Mouse (Mus musculus) kidney, postnatal 0 days (tissue): ENCODE data around the gene Kctd6. TPM values are rescaled to one million over a fixed set of nuclear protein-coding genes. Genes with fewer than 3 reads are reported as not detected.

Source experiments
- ATAC-seq: fragments of 200-750 bp; cut with Nextera tagmentation; replicated peaks from 2 replicates; pipeline ENCODE4 v1.8.0; 2017; ENCODE audit warnings: low read depth, moderate number of reproducible peaks, moderate TSS enrichment, moderate library complexity; ENCODE audit not compliant: low FRiP score
- DNase-seq: peaks from one replicate; pipeline ENCODE4 v3.0.0-alpha.2; 2016; ENCODE audit warnings: low spot score
- H3K27ac ChIP-seq: fragments of 300-500 bp; sonication (generic); 2 replicates; pipeline ENCODE4 v1.5.1; 2014; ENCODE audit warnings: mild to moderate bottlenecking
- H3K27me3 ChIP-seq: fragments of 300-500 bp; sonication (generic); 2 replicates; pipeline ENCODE4 v1.6.1; 2014; ENCODE audit warnings: low read length, mixed read lengths; ENCODE audit not compliant: insufficient read depth
- H3K36me3 ChIP-seq: fragments of 300-500 bp; sonication (generic); 2 replicates; pipeline ENCODE4 v1.6.1; 2014; ENCODE audit warnings: low read length, mixed read lengths; ENCODE audit not compliant: insufficient read depth
- H3K4me1 ChIP-seq: fragments of 300-500 bp; sonication (generic); replicated peaks from 2 replicates; pipeline ENCODE4 v1.6.1; 2014; ENCODE audit warnings: antibody characterized with exemption, low read length, mixed read lengths; ENCODE audit not compliant: insufficient read depth
- H3K4me2 ChIP-seq: fragments of 300-500 bp; sonication (generic); 2 replicates; pipeline ENCODE4 v1.6.1; 2014; ENCODE audit warnings: mild to moderate bottlenecking, low read length, moderate library complexity, mixed read lengths
- H3K4me3 ChIP-seq: fragments of 300-500 bp; sonication (generic); replicated peaks from 2 replicates; pipeline ENCODE4 v1.5.1; 2014; ENCODE audit warnings: low read depth, low read length
- H3K9ac ChIP-seq: fragments of 300-500 bp; sonication (generic); 2 replicates; pipeline ENCODE4 v1.6.1; 2014; ENCODE audit warnings: low read depth, low read length
- H3K9me3 ChIP-seq: fragments of 300-500 bp; sonication (generic); replicated peaks from 2 replicates; pipeline ENCODE4 v1.6.1; 2016; ENCODE audit warnings: low read length, inconsistent platforms, mixed read lengths
- CTCF ChIP-seq: IDR thresholded peaks from 2 replicates; pipeline ENCODE4 v1.5.1; 2016; ENCODE audit warnings: antibody characterized with exemption, low read depth, mild to moderate bottlenecking, moderate library complexity
- WGBS: fragments of 180-500 bp; shearing (Covaris S2); extraction: QIAGEN DNeasy Blood & Tissue Kit; methylation state at CpG from one replicate; pipeline ENCODE4 v1.1.7; 2014; 5-methylcytosine and 5-hydroxymethylcytosine counted together
- polyA plus RNA-seq: library from polyadenylated mRNA; unstranded; fragments of >200 nt; fragmentation: Nextera tagmentation; extraction: Ambion mirVana; gene quantifications from 2 replicates; pipeline ENCODE4 v1.2.1, GENCODE M21; 2015

The Kctd6 gene
- polyA plus RNA-seq, 1 experiment from 2014 or later: 34.1 TPM

DNA sequence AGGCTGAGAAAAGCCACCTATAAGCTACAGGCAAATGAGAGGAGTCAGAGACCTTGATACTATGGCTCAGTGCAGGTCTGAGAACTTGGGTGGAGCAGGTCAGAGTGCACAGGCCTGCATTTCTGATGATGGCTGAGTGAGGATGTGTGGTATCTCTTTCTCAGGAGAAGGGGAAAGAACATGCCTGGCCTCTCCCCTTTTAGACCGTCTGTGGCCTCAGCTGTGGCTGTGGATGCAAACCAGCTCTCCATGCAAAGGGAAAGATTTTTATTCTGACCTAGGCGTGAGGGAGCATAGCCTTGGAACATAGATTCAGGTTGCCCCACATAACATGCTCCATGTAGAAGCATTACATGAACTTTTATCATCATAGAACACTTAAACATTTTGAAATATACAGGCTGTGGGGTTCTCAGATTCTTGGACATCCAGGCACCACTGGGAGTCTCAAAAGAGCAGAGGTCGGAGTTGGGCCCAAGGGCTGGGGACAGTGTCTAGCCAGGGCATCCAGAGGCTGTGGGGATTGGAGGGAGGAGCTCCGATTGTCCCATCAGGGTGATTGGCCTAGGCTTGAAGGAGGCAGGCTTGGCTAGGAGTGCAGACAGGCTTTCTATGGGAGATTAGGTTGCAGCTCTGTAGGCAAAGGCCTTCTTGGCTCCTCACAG is 33.4 kb upstream of the Kctd6 start:
- Histone ChIP-seq H3K27ac (no peak overlapping the region), H3K9me3 (no peaks in the 10 kb centered on the region), H3K27me3 (no peaks in the 10 kb centered on the region), H3K4me2 (no peak overlapping the region), H3K4me3 (no peak overlapping the region), H3K36me3 (no peaks in the 10 kb centered on the region), H3K4me1 (no peaks in the 10 kb centered on the region), H3K9ac (no peak overlapping the region)
- no peak for DNase-seq
- no peak for ATAC-seq
- 70% methylated on average over 4 of the region's 4 CpGs for WGBS
- TF ChIP-seq CTCF: no peak

DNA sequence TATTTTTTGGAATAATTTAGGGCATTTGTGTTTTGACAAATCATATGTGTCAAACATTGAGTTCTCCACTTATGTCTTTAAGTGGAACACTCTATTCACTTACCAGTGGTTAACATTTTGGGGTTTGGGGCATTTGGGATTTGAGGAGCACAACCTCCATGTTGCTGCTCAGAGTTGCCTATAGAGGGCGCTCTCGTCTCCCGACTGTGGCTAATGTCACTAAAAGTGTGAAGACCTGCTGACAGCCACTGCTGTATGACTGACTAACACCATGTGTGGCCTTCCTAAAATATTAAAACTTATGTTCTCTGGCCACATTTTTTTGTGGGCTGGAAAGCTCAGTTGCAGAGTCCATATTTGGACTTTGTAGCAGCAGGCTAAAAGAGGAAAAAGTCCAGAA is 30.6 kb upstream of the Kctd6 start:
- no peak overlapping the region for H3K9ac ChIP-seq
- no peak for DNase-seq
- no peaks in the 10 kb centered on the region for H3K36me3 ChIP-seq
- no peaks in the 10 kb centered on the region for H3K4me1 ChIP-seq
- peak; percentile 25; the same call in 1 of the 2 replicates for TF ChIP-seq CTCF
- no peak for ATAC-seq
- H3K27me3 ChIP-seq: no peaks in the 10 kb centered on the region
- H3K4me3 ChIP-seq: no peak overlapping the region
- H3K9me3 ChIP-seq: no peaks in the 10 kb centered on the region
- 68% methylated on average over 3 of the region's 3 CpGs for WGBS
- H3K4me2 ChIP-seq: no peak overlapping the region
- no peak overlapping the region for H3K27ac ChIP-seq

DNA sequence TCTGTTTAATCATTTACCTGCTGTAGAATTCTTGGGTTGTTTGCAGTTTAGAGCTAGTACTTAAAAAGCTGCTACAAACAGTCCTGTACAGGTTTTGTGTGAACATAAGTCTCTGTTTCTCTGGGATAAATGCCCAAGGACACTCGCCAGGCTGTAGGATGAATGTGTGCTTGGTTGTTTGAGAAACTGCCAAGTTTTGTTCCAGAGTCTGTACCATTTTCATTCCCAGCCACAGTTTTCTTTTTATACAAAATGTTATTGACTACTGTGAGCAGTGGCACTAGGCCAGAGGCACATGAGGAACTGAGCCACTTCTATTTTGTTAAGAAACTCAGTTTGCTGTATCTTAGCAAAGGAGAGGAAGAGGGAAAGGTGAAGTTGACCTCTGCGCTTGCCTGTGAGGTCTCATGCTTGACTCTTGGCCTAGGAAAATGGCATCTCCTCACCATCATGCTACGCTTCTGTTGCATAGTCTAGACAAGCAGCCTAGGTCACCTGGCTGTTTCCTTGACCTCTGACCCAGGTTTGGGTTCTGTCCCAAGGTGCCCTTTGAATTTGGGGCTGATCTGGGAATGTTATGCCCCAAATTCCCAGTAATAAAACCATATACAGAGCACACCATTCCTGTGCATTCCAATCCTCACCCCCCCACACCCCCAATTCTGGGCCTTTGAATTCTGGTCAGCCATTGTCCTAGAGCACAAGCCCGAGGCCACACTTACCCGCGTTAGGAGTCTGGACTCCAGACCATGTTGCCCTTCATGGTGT is 27.5 kb upstream of the Kctd6 start:
- Histone ChIP-seq H3K4me2 (no peak overlapping the region), H3K27ac (0 out of 2 replicates have a peak overlapping the region, but pooled peaks have one; percentile 22), H3K36me3 (no peaks in the 10 kb centered on the region), H3K9me3 (no peaks in the 10 kb centered on the region), H3K4me1 (no peaks in the 10 kb centered on the region), H3K9ac (no peak overlapping the region), H3K27me3 (no peaks in the 10 kb centered on the region), H3K4me3 (no peak overlapping the region)
- WGBS: 86% methylated on average over 6 of the region's 6 CpGs
- ATAC-seq (no peak), DNase-seq (no peak)
- no peak for TF ChIP-seq CTCF

DNA sequence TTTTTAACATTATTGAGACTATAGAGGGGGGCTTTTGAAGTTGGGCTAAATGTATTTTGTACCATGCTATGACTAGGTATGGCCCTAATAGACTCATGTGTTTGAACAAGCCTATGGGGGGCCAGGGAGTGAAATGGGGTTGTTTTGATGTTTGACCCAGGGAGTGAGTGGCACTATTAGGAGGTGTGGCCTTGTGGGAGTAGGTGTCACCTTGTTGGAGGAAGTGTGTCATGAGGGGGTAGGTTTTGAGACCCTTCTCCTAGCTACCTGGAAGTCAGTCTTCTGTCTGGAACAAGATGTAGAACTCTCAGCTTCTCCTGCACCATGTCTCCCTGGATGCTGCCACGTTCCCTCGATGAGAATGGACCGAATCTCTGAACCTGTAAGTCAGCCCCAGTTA is 23.4 kb upstream of the Kctd6 start:
- Histone ChIP-seq H3K4me2 (no peak overlapping the region), H3K4me3 (no peak overlapping the region), H3K27me3 (no peaks in the 10 kb centered on the region), H3K27ac (no peak overlapping the region), H3K9ac (no peak overlapping the region), H3K9me3 (no peaks in the 10 kb centered on the region), H3K4me1 (no peaks in the 10 kb centered on the region), H3K36me3 (no peaks in the 10 kb centered on the region)
- DNase-seq (no peak), ATAC-seq (no peak)
- TF ChIP-seq CTCF: no peak
- WGBS: 93% methylated on average over 3 of the region's 3 CpGs

DNA sequence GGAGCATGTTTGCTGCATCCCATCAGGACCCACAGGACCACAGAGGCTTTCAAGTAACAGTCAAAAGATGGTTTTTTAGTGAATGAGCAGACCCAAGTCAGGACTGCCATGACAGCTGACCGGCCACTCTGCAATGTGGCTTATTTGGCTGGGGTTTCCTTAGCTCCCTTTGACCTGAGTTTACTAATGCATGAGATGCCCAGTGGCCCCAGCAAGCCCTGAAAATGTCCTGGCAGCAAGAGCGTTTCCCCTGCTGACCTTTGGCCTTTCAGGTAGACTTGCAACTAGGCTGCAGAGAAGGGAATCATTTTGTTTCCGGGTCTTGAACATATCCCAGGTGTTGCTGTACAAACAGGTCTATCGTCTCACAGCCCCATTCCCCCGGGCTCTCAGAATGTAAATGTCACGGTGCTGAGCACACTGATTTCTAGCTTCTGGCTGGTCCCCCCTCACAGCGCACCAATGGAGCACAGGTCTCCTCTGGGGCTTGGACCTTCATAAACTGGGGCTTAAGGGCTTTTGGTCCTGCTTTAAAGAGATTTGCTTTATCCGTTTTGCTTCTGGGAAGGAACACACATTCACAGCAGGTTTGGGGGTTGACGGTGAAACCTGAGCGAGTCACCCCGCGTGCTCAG is 22.5 kb upstream of the Kctd6 start:
- Histone ChIP-seq H3K9ac (no peak overlapping the region), H3K4me2 (no peak overlapping the region), H3K9me3 (no peaks in the 10 kb centered on the region), H3K27me3 (no peaks in the 10 kb centered on the region), H3K36me3 (no peaks in the 10 kb centered on the region), H3K27ac (no peak overlapping the region), H3K4me1 (no peaks in the 10 kb centered on the region), H3K4me3 (no peak overlapping the region)
- no peak for DNase-seq
- no peak for TF ChIP-seq CTCF
- 31% methylated on average over 12 of the region's 12 CpGs for WGBS
- ATAC-seq: no peak

DNA sequence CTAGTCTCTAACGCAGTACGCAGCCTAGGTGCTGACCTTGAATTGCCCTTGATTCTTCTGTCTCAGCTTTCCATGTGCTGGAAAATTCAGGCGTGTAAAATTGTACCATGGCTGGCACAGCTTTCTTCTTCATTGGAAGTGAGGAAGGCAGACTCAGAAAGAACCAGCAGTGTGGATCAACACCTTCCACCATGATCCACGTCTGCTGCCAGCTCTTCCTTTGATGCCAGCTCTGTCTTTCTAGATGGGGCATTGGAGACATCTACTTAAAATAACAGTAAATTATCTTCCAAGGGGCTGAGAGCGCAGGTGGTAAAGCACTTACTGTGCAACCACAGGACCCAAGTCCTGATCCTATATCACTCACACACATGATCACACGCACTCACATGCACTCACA is 21.2 kb upstream of the Kctd6 start:
- DNase-seq (no peak), ATAC-seq (no peak)
- Histone ChIP-seq H3K9ac (no peak overlapping the region), H3K27ac (no peak overlapping the region), H3K27me3 (no peaks in the 10 kb centered on the region), H3K4me1 (no peaks in the 10 kb centered on the region), H3K36me3 (no peaks in the 10 kb centered on the region), H3K4me3 (no peak overlapping the region), H3K4me2 (no peak overlapping the region), H3K9me3 (no peaks in the 10 kb centered on the region)
- WGBS: 85% methylated on average over 6 of the region's 6 CpGs
- no peak for TF ChIP-seq CTCF
